Mouse (Mus musculus): Measurements from ENCODE around the gene Kcnmb2. TPM values are rescaled to one million over a fixed set of nuclear protein-coding genes. Genes with fewer than 3 reads are reported as not detected.

Gene Kcnmb2
- polyA plus RNA-seq, 1 experiment from 2014 or later, result 5.6 TPM

- no peaks in the 10 kb centered on the region for H3K4me1 ChIP-seq (replicated peaks; ENCODE audit: control insufficient read depth, insufficient read depth, low read length)
- no peak overlapping the region for H3K4me3 ChIP-seq (replicated peaks; ENCODE audit: low read length)
- no peaks in the 10 kb centered on the region for H3K36me3 ChIP-seq (ENCODE audit: control insufficient read depth, insufficient read depth)
- ATAC-seq, result no peak
- no peak overlapping the region for H3K9ac ChIP-seq (replicated peaks; ENCODE audit: low read depth, low read length)
- H3K4me2 ChIP-seq (ENCODE audit: low read length), result no peak overlapping the region
- H3K27me3 ChIP-seq (replicated peaks; ENCODE audit: control insufficient read depth, insufficient read depth, low read length), result no peaks in the 10 kb centered on the region
- no peak overlapping the region for H3K27ac ChIP-seq (ENCODE audit: low read length)
- 65% methylated on average over 3 of the region's 3 CpGs for WGBS
- H3K9me3 ChIP-seq (ENCODE audit: control insufficient read depth, low read length), result no peaks in the 10 kb centered on the region
These were observed 9.4 kb downstream of the Kcnmb2 start for GRCm38 (mm10) chr3:31911690-31912089.

- H3K4me2 ChIP-seq (ENCODE audit: low read length), result no peak overlapping the region
- WGBS, result 92% methylated on average over 1 of the region's 1 CpGs
- H3K27ac ChIP-seq (ENCODE audit: low read length), result no peak overlapping the region
- no peaks in the 10 kb centered on the region for H3K4me1 ChIP-seq (replicated peaks; ENCODE audit: control insufficient read depth, insufficient read depth, low read length)
- H3K36me3 ChIP-seq (ENCODE audit: control insufficient read depth, insufficient read depth), result no peaks in the 10 kb centered on the region
- no peak for ATAC-seq
- no peak overlapping the region for H3K4me3 ChIP-seq (replicated peaks; ENCODE audit: low read length)
- no peaks in the 10 kb centered on the region for H3K27me3 ChIP-seq (replicated peaks; ENCODE audit: control insufficient read depth, insufficient read depth, low read length)
- no peaks in the 10 kb centered on the region for H3K9me3 ChIP-seq (ENCODE audit: control insufficient read depth, low read length)
- H3K9ac ChIP-seq (replicated peaks; ENCODE audit: low read depth, low read length), result no peak overlapping the region
These were observed 26.2 kb downstream of the Kcnmb2 start for GRCm38 (mm10) chr3:31928544-31928943.

- Histone ChIP-seq H3K9ac (replicated peaks; ENCODE audit: low read depth, low read length) (no peak overlapping the region), H3K4me3 (replicated peaks; ENCODE audit: low read length) (no peak overlapping the region), H3K4me2 (ENCODE audit: low read length) (no peak overlapping the region), H3K27me3 (replicated peaks; ENCODE audit: control insufficient read depth, insufficient read depth, low read length) (no peaks in the 10 kb centered on the region), H3K36me3 (ENCODE audit: control insufficient read depth, insufficient read depth) (no peaks in the 10 kb centered on the region), H3K27ac (ENCODE audit: low read length) (no peak overlapping the region), H3K4me1 (replicated peaks; ENCODE audit: control insufficient read depth, insufficient read depth, low read length) (no peaks in the 10 kb centered on the region), H3K9me3 (ENCODE audit: control insufficient read depth, low read length) (no peaks in the 10 kb centered on the region)
- WGBS, result 93% methylated on average over 1 of the region's 1 CpGs
- no peak for ATAC-seq
These were observed 32.4 kb downstream of the Kcnmb2 start for GRCm38 (mm10) chr3:31934704-31935103.

- Histone ChIP-seq H3K4me2 (ENCODE audit: low read length) (no peak overlapping the region), H3K9me3 (ENCODE audit: control insufficient read depth, low read length) (no peaks in the 10 kb centered on the region), H3K9ac (replicated peaks; ENCODE audit: low read depth, low read length) (no peak overlapping the region), H3K4me3 (replicated peaks; ENCODE audit: low read length) (no peak overlapping the region), H3K4me1 (replicated peaks; ENCODE audit: control insufficient read depth, insufficient read depth, low read length) (no peaks in the 10 kb centered on the region), H3K36me3 (ENCODE audit: control insufficient read depth, insufficient read depth) (no peaks in the 10 kb centered on the region), H3K27me3 (replicated peaks; ENCODE audit: control insufficient read depth, insufficient read depth, low read length) (no peaks in the 10 kb centered on the region), H3K27ac (ENCODE audit: low read length) (no peak overlapping the region)
- 26% methylated on average over 6 of the region's 6 CpGs for WGBS
- ATAC-seq, result no peak
These were observed 39.2 kb downstream of the Kcnmb2 start for GRCm38 (mm10) chr3:31941478-31941877.

GRCm38 (mm10) chr3:31954213-31954612 is 51.9 kb downstream of the Kcnmb2 start:
- Histone ChIP-seq H3K9ac (replicated peaks; ENCODE audit: low read depth, low read length) (no peak overlapping the region), H3K4me2 (ENCODE audit: low read length) (no peak overlapping the region), H3K27me3 (replicated peaks; ENCODE audit: control insufficient read depth, insufficient read depth, low read length) (no peaks in the 10 kb centered on the region), H3K9me3 (ENCODE audit: control insufficient read depth, low read length) (no peaks in the 10 kb centered on the region), H3K36me3 (ENCODE audit: control insufficient read depth, insufficient read depth) (no peaks in the 10 kb centered on the region), H3K4me1 (replicated peaks; ENCODE audit: control insufficient read depth, insufficient read depth, low read length) (no peaks in the 10 kb centered on the region), H3K4me3 (replicated peaks; ENCODE audit: low read length) (no peak overlapping the region), H3K27ac (ENCODE audit: low read length) (no peak overlapping the region)
- WGBS, result 55% methylated on average over 3 of the region's 3 CpGs
- ATAC-seq, result no peak

GRCm38 (mm10) chr3:31955004-31955403 is 52.7 kb downstream of the Kcnmb2 start:
- 87% methylated on average over 2 of the region's 2 CpGs for WGBS
- Histone ChIP-seq H3K9me3 (ENCODE audit: control insufficient read depth, low read length) (no peaks in the 10 kb centered on the region), H3K4me1 (replicated peaks; ENCODE audit: control insufficient read depth, insufficient read depth, low read length) (no peaks in the 10 kb centered on the region), H3K4me3 (replicated peaks; ENCODE audit: low read length) (no peak overlapping the region), H3K27me3 (replicated peaks; ENCODE audit: control insufficient read depth, insufficient read depth, low read length) (no peaks in the 10 kb centered on the region), H3K27ac (ENCODE audit: low read length) (no peak overlapping the region), H3K36me3 (ENCODE audit: control insufficient read depth, insufficient read depth) (no peaks in the 10 kb centered on the region), H3K4me2 (ENCODE audit: low read length) (no peak overlapping the region), H3K9ac (replicated peaks; ENCODE audit: low read depth, low read length) (no peak overlapping the region)
- no peak for ATAC-seq

- Histone ChIP-seq H3K9ac (replicated peaks; ENCODE audit: low read depth, low read length) (no peak overlapping the region), H3K4me3 (replicated peaks; ENCODE audit: low read length) (no peak overlapping the region), H3K27me3 (replicated peaks; ENCODE audit: control insufficient read depth, insufficient read depth, low read length) (no peaks in the 10 kb centered on the region), H3K4me2 (ENCODE audit: low read length) (no peak overlapping the region), H3K9me3 (ENCODE audit: control insufficient read depth, low read length) (no peaks in the 10 kb centered on the region), H3K27ac (ENCODE audit: low read length) (no peak overlapping the region), H3K36me3 (ENCODE audit: control insufficient read depth, insufficient read depth) (no peaks in the 10 kb centered on the region), H3K4me1 (replicated peaks; ENCODE audit: control insufficient read depth, insufficient read depth, low read length) (no peaks in the 10 kb centered on the region)
- WGBS, result 73% methylated on average over 5 of the region's 5 CpGs
- no peak for ATAC-seq
These were observed 57.5 kb downstream of the Kcnmb2 start for GRCm38 (mm10) chr3:31959821-31960220.

GRCm38 (mm10) chr3:31961175-31961574 is 58.9 kb downstream of the Kcnmb2 start:
- H3K4me1 ChIP-seq (replicated peaks; ENCODE audit: control insufficient read depth, insufficient read depth, low read length), result no peaks in the 10 kb centered on the region
- no peaks in the 10 kb centered on the region for H3K36me3 ChIP-seq (ENCODE audit: control insufficient read depth, insufficient read depth)
- H3K4me2 ChIP-seq (ENCODE audit: low read length), result no peak overlapping the region
- 0 out of 2 replicates have a peak, but pooled peaks have one; percentile 33 for ATAC-seq
- 57% methylated on average over 3 of the region's 3 CpGs for WGBS
- no peak overlapping the region for H3K4me3 ChIP-seq (replicated peaks; ENCODE audit: low read length)
- H3K9me3 ChIP-seq (ENCODE audit: control insufficient read depth, low read length), result no peaks in the 10 kb centered on the region
- H3K27me3 ChIP-seq (replicated peaks; ENCODE audit: control insufficient read depth, insufficient read depth, low read length), result no peaks in the 10 kb centered on the region
- H3K27ac ChIP-seq (ENCODE audit: low read length), result no peak overlapping the region
- no peak overlapping the region for H3K9ac ChIP-seq (replicated peaks; ENCODE audit: low read depth, low read length)

- whole genome bisulfite sequencing, result 98% methylated on average over 3 of the region's 3 CpGs
These were observed 60.8 kb downstream of the Kcnmb2 start for GRCm38 (mm10) chr3:31963076-31963475.

GRCm38 (mm10) chr3:31979661-31980060 is 77.4 kb downstream of the Kcnmb2 start:
- H3K27me3 ChIP-seq (replicated peaks; ENCODE audit: control insufficient read depth, insufficient read depth, low read length), result no peaks in the 10 kb centered on the region
- no peak for ATAC-seq

More at GRCm38 (mm10) chr3:31963076-31963475, 60.8 kb downstream of the Kcnmb2 start:
- no peak overlapping the region for H3K4me2 ChIP-seq (ENCODE audit: low read length)
- no peaks in the 10 kb centered on the region for H3K36me3 ChIP-seq (ENCODE audit: control insufficient read depth, insufficient read depth)
- no peaks in the 10 kb centered on the region for H3K27me3 ChIP-seq (replicated peaks; ENCODE audit: control insufficient read depth, insufficient read depth, low read length)
- no peaks in the 10 kb centered on the region for H3K4me1 ChIP-seq (replicated peaks; ENCODE audit: control insufficient read depth, insufficient read depth, low read length)
- no peak overlapping the region for H3K4me3 ChIP-seq (replicated peaks; ENCODE audit: low read length)
- no peak for ATAC-seq
- no peak overlapping the region for H3K9ac ChIP-seq (replicated peaks; ENCODE audit: low read depth, low read length)
- no peak overlapping the region for H3K27ac ChIP-seq (ENCODE audit: low read length)
- H3K9me3 ChIP-seq (ENCODE audit: control insufficient read depth, low read length), result no peaks in the 10 kb centered on the region

More at GRCm38 (mm10) chr3:31979661-31980060, 77.4 kb downstream of the Kcnmb2 start:
- H3K36me3 ChIP-seq (ENCODE audit: control insufficient read depth, insufficient read depth), result no peaks in the 10 kb centered on the region
- no peak overlapping the region for H3K4me2 ChIP-seq (ENCODE audit: low read length)
- H3K27ac ChIP-seq (ENCODE audit: low read length), result no peak overlapping the region
- WGBS, result 23% methylated on average over 3 of the region's 3 CpGs
- H3K9me3 ChIP-seq (ENCODE audit: control insufficient read depth, low read length), result no peaks in the 10 kb centered on the region
- no peak overlapping the region for H3K4me3 ChIP-seq (replicated peaks; ENCODE audit: low read length)
- H3K9ac ChIP-seq (replicated peaks; ENCODE audit: low read depth, low read length), result no peak overlapping the region
- peaks cover 3% of the 10 kb centered on the region for H3K4me1 ChIP-seq (replicated peaks; ENCODE audit: control insufficient read depth, insufficient read depth, low read length)

All from forebrain, embryonic 16.5 days (tissue).